Mouse (Mus musculus) small intestine, adult 2 months (tissue): ENCODE data around the gene Relt. TPM values are rescaled to one million over a fixed set of nuclear protein-coding genes. Genes with fewer than 3 reads are reported as not detected.

Source experiments
- H3K27ac ChIP-seq: fragments of 200-500 bp; 2 replicates; pipeline ENCODE4 v1.5.1; 2012; ENCODE audit warnings: low read depth, low read length, control low read depth, inconsistent platforms; ENCODE audit not compliant: insufficient read depth
- H3K27me3 ChIP-seq: fragments of 200-500 bp; 2 replicates; pipeline ENCODE4 v1.6.1; 2012; ENCODE audit warnings: mild to moderate bottlenecking, moderate library complexity, low read length, inconsistent platforms; ENCODE audit not compliant: control insufficient read depth, insufficient read depth
- H3K36me3 ChIP-seq: fragments of 200-500 bp; 2 replicates; pipeline ENCODE4 v1.6.1; 2012; ENCODE audit warnings: mild to moderate bottlenecking, low read length, control low read depth, inconsistent platforms; ENCODE audit not compliant: control insufficient read depth, insufficient read depth
- H3K4me1 ChIP-seq: fragments of 200-500 bp; 2 replicates; pipeline ENCODE4 v1.6.1; 2012; ENCODE audit warnings: low read length, inconsistent platforms, mixed read lengths; ENCODE audit not compliant: control insufficient read depth, insufficient read depth, insufficient read length
- H3K4me3 ChIP-seq: fragments of 200-500 bp; 2 replicates; pipeline ENCODE4 v1.5.1; 2012; ENCODE audit warnings: low read depth, mild to moderate bottlenecking, control low read depth, inconsistent platforms, low read length, moderate library complexity
- CTCF ChIP-seq: fragments of 200-500 bp; IDR thresholded peaks from 2 replicates; pipeline ENCODE4 v1.5.1; 2012; ENCODE audit warnings: low read depth, mild to moderate bottlenecking, control low read depth, inconsistent platforms, low read length, moderate library complexity, mixed read lengths; ENCODE audit not compliant: insufficient replicate concordance, insufficient read length; ENCODE audit errors: extremely low read depth
- POLR2A ChIP-seq: fragments of 200-500 bp; IDR thresholded peaks from 2 replicates; pipeline ENCODE4 v1.6.1; 2012; ENCODE audit warnings: low read depth, mild to moderate bottlenecking, control low read depth, inconsistent platforms, low read length, moderate library complexity
- WGBS: fragments of 180-500 bp; shearing (Covaris S2); methylation state at CpG from one replicate; pipeline ENCODE4 v1.1.7; 2018; 5-methylcytosine and 5-hydroxymethylcytosine counted together
- polyA plus RNA-seq: library from polyadenylated mRNA; depleted of rRNA; stranded (reverse); fragments of >200 nt; gene quantifications from 2 replicates; pipeline ENCODE4 v1.2.3, GENCODE M21; 2012; rRNA removed

Gene Relt
- polyA plus RNA-seq: 7.0 and 9.5 TPM in 2 replicates

GRCm38 (mm10) chr7:100862828-100863638 is at the start of gene Relt:
Gene Relt, minus strand, starts transcription at chr7:100863446.
- TF ChIP-seq CTCF (peak; percentile 61), POLR2A (0 out of 2 replicates have a peak, but pooled peaks have one; percentile 37)
- 1% methylated on average over 91 of the region's 91 CpGs for WGBS
- H3K27ac ChIP-seq: peak within 1 kb of the TSS; percentile 38; the same call in 1 of the 2 replicates
- no peaks in the 10 kb centered on the region; the same call in 1 of the 2 replicates for H3K27me3 ChIP-seq
- no peaks in the 10 kb centered on the region for H3K36me3 ChIP-seq
- peaks cover 4% of the 10 kb centered on the region for H3K4me1 ChIP-seq
- H3K4me3 ChIP-seq: peak within 1 kb of the TSS; percentile 87

- H3K27me3 ChIP-seq: no peaks in the 10 kb centered on the region
- TF ChIP-seq CTCF (no peak), POLR2A (no peak)
- 59% methylated on average over 9 of the region's 9 CpGs for WGBS
- H3K36me3 ChIP-seq: no peaks in the 10 kb centered on the region
- H3K27ac ChIP-seq: no peak overlapping the region
- no peak overlapping the region for H3K4me3 ChIP-seq
- H3K4me1 ChIP-seq: no peaks in the 10 kb centered on the region; the same call in 1 of the 2 replicates
Observed at GRCm38 (mm10) chr7:100911791-100912190, 48.5 kb upstream of the Relt start.

GRCm38 (mm10) chr7:100911246-100911770 is 48.1 kb upstream of the Relt start:
- Histone ChIP-seq H3K36me3 (no peaks in the 10 kb centered on the region), H3K27me3 (no peaks in the 10 kb centered on the region), H3K4me1 (no peaks in the 10 kb centered on the region; the same call in 1 of the 2 replicates), H3K27ac (no peak overlapping the region), H3K4me3 (no peak overlapping the region)
- WGBS: 57% methylated on average over 2 of the region's 2 CpGs
- no peak for TF ChIP-seq POLR2A
- no peak for TF ChIP-seq CTCF

GRCm38 (mm10) chr7:100908567-100908966 is 45.3 kb upstream of the Relt start:
- WGBS: 58% methylated on average over 8 of the region's 8 CpGs
- Histone ChIP-seq H3K4me3 (no peak overlapping the region), H3K36me3 (no peaks in the 10 kb centered on the region), H3K27ac (no peak overlapping the region), H3K4me1 (no peaks in the 10 kb centered on the region; the same call in 1 of the 2 replicates), H3K27me3 (no peaks in the 10 kb centered on the region)
- TF ChIP-seq POLR2A: no peak
- peak; percentile 19; the same call in 1 of the 2 replicates for TF ChIP-seq CTCF

- no peaks in the 10 kb centered on the region; the same call in 1 of the 2 replicates for H3K4me1 ChIP-seq
- H3K36me3 ChIP-seq: no peaks in the 10 kb centered on the region
- 0 out of 2 replicates have a peak overlapping the region, but pooled peaks have one; percentile 26 for H3K27ac ChIP-seq
- no peaks in the 10 kb centered on the region for H3K27me3 ChIP-seq
- TF ChIP-seq CTCF: no peak
- TF ChIP-seq POLR2A: no peak
- H3K4me3 ChIP-seq: no peak overlapping the region
- whole genome bisulfite sequencing: 86% methylated on average over 8 of the region's 8 CpGs
Observed at GRCm38 (mm10) chr7:100908061-100908460, 44.8 kb upstream of the Relt start.

- Histone ChIP-seq H3K27ac (no peak overlapping the region), H3K27me3 (no peaks in the 10 kb centered on the region), H3K4me1 (no peaks in the 10 kb centered on the region; the same call in 1 of the 2 replicates), H3K36me3 (no peaks in the 10 kb centered on the region), H3K4me3 (no peak overlapping the region)
- no peak for TF ChIP-seq POLR2A
- peak; percentile 93 for TF ChIP-seq CTCF
- WGBS: 0% methylated on average over 1 of the region's 1 CpGs
Observed at GRCm38 (mm10) chr7:100907231-100907630, 44.0 kb upstream of the Relt start.
